Mouse (Mus musculus) liver, postnatal 0 days (tissue): ENCODE data around the gene Pcdh8. TPM values are rescaled to one million over a fixed set of nuclear protein-coding genes. Genes with fewer than 3 reads are reported as not detected.

Source experiments
- ATAC-seq: fragments of 200-750 bp; cut with Nextera tagmentation; 2 replicates; pipeline ENCODE4 v1.8.0; 2017; ENCODE audit warnings: mild to moderate bottlenecking, moderate library complexity
- DNase-seq: peaks from one replicate; pipeline ENCODE4 v3.0.0-alpha.2; 2016
- H3K27ac ChIP-seq: fragments of 300-500 bp; sonication (generic); 2 replicates; pipeline ENCODE4 v1.5.1; 2014; ENCODE audit warnings: antibody characterized with exemption, moderate library complexity, mild to moderate bottlenecking, low read depth
- H3K27me3 ChIP-seq: fragments of 300-500 bp; sonication (generic); 2 replicates; pipeline ENCODE4 v1.6.1; 2014; ENCODE audit warnings: low read length, control low read depth, mixed read lengths; ENCODE audit not compliant: insufficient read depth
- H3K36me3 ChIP-seq: fragments of 300-500 bp; sonication (generic); replicated peaks from 2 replicates; pipeline ENCODE4 v1.6.1; 2014; ENCODE audit warnings: mild to moderate bottlenecking, control low read depth, low read length, moderate library complexity, mixed read lengths; ENCODE audit not compliant: insufficient read depth
- H3K4me1 ChIP-seq: fragments of 300-500 bp; sonication (generic); 2 replicates; pipeline ENCODE4 v1.6.1; 2014; ENCODE audit warnings: antibody characterized with exemption, mild to moderate bottlenecking, control low read depth; ENCODE audit not compliant: insufficient read depth
- H3K4me2 ChIP-seq: fragments of 300-500 bp; sonication (generic); 2 replicates; pipeline ENCODE4 v1.6.1; 2014; ENCODE audit warnings: low read depth, mild to moderate bottlenecking, low read length, moderate library complexity, mixed read lengths
- H3K4me3 ChIP-seq: fragments of 300-500 bp; sonication (generic); 2 replicates; pipeline ENCODE4 v1.5.1; 2014; ENCODE audit warnings: low read depth, low read length
- H3K9ac ChIP-seq: fragments of 300-500 bp; sonication (generic); replicated peaks from 2 replicates; pipeline ENCODE4 v1.6.1; 2014; ENCODE audit warnings: mild to moderate bottlenecking, moderate library complexity
- H3K9me3 ChIP-seq: fragments of 300-500 bp; sonication (generic); 2 replicates; pipeline ENCODE4 v1.6.1; 2016; ENCODE audit warnings: mild to moderate bottlenecking, control low read depth, low read length, mixed read lengths
- CTCF ChIP-seq: sonication (generic); IDR thresholded peaks from 2 replicates; pipeline ENCODE4 v1.5.1; 2016; ENCODE audit warnings: antibody characterized with exemption, low read depth
- EP300 ChIP-seq: IDR thresholded peaks from 2 replicates; pipeline ENCODE4 v1.6.1; 2016; ENCODE audit warnings: antibody characterized with exemption, low read depth, mild to moderate bottlenecking
- WGBS: fragments of 180-500 bp; shearing (Covaris S2); extraction: QIAGEN DNeasy Blood & Tissue Kit; methylation state at CpG from one replicate; pipeline ENCODE4 v1.1.7; 2014; ENCODE audit not compliant: insufficient replicate concordance; 5-methylcytosine and 5-hydroxymethylcytosine counted together
- polyA plus RNA-seq: library from polyadenylated mRNA; unstranded; fragments of >200 nt; fragmentation: Nextera tagmentation; extraction: Ambion mirVana; gene quantifications from 2 replicates; pipeline ENCODE4 v1.2.1, GENCODE M21; 2015

Pcdh8 gene
- polyA plus RNA-seq, 1 experiment from 2014 or later: not detected

DNA sequence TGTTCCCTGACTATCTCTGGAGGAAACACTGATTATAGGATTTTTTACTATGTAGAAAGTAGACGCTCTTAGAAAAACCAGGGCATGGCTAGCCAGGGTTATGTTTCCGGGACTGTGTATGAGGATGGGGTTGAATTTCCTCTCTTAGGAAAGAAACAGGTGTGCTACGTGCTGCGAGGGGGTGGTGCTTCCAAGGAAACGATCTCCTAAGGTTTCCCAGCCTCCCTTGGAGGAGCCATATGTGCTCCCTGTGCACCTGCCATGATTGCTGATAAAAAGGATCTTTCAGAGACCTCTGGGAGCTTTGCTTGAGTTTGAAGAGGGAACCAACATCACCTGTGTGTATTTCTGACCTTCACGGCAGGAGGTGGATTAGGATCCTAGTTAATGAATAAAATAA is 16.8 kb upstream of the Pcdh8 start:
- TF ChIP-seq CTCF: no peak
- no peak for TF ChIP-seq EP300
- H3K4me2 ChIP-seq: no peak overlapping the region
- ATAC-seq (no peak), DNase-seq (no peak)
- 82% methylated on average over 6 of the region's 6 CpGs for WGBS
- H3K4me3 ChIP-seq: no peak overlapping the region
- no peaks in the 10 kb centered on the region for H3K9me3 ChIP-seq
- no peaks in the 10 kb centered on the region for H3K36me3 ChIP-seq
- H3K27ac ChIP-seq: no peak overlapping the region
- H3K27me3 ChIP-seq: no peaks in the 10 kb centered on the region
- H3K9ac ChIP-seq: no peak overlapping the region
- H3K4me1 ChIP-seq: no peaks in the 10 kb centered on the region

DNA sequence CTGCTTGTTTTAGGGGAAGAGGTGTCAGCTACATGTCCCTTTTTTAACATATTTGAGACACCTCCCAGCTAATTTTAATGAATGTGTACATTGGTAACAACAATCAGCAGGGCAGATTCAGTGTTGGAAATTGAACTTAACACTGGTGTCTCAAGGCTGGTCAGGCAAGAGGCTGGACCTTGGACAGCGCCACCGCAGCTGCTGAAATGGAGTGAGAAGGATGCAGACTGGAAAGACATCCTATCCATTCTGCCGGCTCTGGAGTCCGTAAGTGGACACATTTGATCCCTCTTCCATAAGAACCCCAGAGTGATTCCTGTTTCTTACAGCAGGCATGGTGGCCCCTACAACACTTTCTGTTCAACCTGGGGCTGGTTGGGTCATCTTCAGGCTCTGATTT is 14.3 kb upstream of the Pcdh8 start:
- no peak for DNase-seq
- Histone ChIP-seq H3K4me3 (no peak overlapping the region), H3K9me3 (no peaks in the 10 kb centered on the region), H3K4me2 (no peak overlapping the region), H3K27me3 (no peaks in the 10 kb centered on the region), H3K9ac (no peak overlapping the region), H3K27ac (no peak overlapping the region), H3K36me3 (no peaks in the 10 kb centered on the region), H3K4me1 (no peaks in the 10 kb centered on the region)
- ATAC-seq: no peak
- WGBS: 31% methylated on average over 4 of the region's 4 CpGs
- no peak for TF ChIP-seq EP300
- no peak for TF ChIP-seq CTCF

DNA sequence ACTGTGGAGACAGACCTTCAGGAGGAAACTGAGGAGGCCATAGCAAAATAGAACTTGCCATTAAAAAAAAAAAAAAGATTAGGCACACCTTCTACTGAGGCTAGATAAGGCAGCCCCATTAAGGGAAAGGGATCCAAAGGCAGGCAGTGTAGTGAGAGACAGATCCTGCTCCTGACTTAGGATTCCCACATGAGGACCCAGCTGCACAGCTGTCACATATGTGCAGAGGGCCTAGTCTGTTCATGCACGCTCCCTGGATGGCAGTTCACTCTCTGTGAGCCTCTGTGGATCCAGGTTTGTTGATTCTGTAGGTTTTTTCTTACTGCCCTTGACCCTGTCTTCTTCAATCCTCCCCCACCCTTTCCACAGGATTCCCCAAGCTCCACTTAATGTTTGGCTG is 9.8 kb upstream of the Pcdh8 start:
- DNase-seq (no peak), ATAC-seq (no peak)
- TF ChIP-seq EP300 (no peak), CTCF (no peak)
- H3K4me1 ChIP-seq: no peaks in the 10 kb centered on the region
- H3K9ac ChIP-seq: no peak overlapping the region
- 50% methylated on average over 1 of the region's 1 CpGs for WGBS
- no peak overlapping the region for H3K4me3 ChIP-seq
- H3K27ac ChIP-seq: no peak overlapping the region
- H3K36me3 ChIP-seq: no peaks in the 10 kb centered on the region
- no peak overlapping the region for H3K4me2 ChIP-seq
- no peaks in the 10 kb centered on the region; the same call in 1 of the 2 replicates for H3K27me3 ChIP-seq
- no peaks in the 10 kb centered on the region for H3K9me3 ChIP-seq

DNA sequence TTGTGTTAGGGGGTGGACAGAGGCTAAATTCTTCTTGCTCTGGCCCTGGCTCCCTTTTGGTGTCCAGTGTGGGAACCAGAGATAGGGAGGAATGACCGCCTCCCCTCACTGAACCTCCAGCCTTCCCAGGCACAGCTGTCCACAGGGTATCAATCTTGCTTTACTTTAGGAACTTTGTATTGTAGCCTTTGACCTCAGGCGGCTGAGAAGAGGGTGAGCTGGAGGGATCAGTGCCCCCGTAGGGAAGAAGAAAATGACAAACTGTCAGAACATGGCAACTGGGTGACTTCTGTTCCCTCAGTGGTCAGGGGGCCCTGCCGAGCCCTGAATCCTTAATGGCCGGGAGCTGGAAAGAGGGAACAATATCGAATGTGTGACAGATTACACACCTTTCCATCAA is 9.2 kb upstream of the Pcdh8 start:
- Histone ChIP-seq H3K27me3 (no peaks in the 10 kb centered on the region; the same call in 1 of the 2 replicates), H3K9me3 (no peaks in the 10 kb centered on the region), H3K4me1 (no peaks in the 10 kb centered on the region), H3K27ac (no peak overlapping the region), H3K36me3 (no peaks in the 10 kb centered on the region), H3K4me3 (no peak overlapping the region), H3K9ac (no peak overlapping the region), H3K4me2 (no peak overlapping the region)
- 37% methylated on average over 6 of the region's 6 CpGs for WGBS
- TF ChIP-seq CTCF: no peak
- TF ChIP-seq EP300: no peak
- DNase-seq (no peak), ATAC-seq (no peak)

GRCm38 (mm10) chr14:79779841-79780240 is 8.7 kb upstream of the Pcdh8 start:
- no peak overlapping the region for H3K4me3 ChIP-seq
- H3K4me1 ChIP-seq: no peaks in the 10 kb centered on the region
- DNase-seq (no peak), ATAC-seq (no peak)
- no peak overlapping the region for H3K27ac ChIP-seq
- peaks cover 2% of the 10 kb centered on the region for H3K27me3 ChIP-seq
- no peak overlapping the region for H3K4me2 ChIP-seq
- 50% methylated on average over 4 of the region's 4 CpGs for WGBS
- no peaks in the 10 kb centered on the region for H3K9me3 ChIP-seq
- no peak for TF ChIP-seq EP300
- no peak for TF ChIP-seq CTCF
- H3K9ac ChIP-seq: no peak overlapping the region
- no peaks in the 10 kb centered on the region for H3K36me3 ChIP-seq

DNA sequence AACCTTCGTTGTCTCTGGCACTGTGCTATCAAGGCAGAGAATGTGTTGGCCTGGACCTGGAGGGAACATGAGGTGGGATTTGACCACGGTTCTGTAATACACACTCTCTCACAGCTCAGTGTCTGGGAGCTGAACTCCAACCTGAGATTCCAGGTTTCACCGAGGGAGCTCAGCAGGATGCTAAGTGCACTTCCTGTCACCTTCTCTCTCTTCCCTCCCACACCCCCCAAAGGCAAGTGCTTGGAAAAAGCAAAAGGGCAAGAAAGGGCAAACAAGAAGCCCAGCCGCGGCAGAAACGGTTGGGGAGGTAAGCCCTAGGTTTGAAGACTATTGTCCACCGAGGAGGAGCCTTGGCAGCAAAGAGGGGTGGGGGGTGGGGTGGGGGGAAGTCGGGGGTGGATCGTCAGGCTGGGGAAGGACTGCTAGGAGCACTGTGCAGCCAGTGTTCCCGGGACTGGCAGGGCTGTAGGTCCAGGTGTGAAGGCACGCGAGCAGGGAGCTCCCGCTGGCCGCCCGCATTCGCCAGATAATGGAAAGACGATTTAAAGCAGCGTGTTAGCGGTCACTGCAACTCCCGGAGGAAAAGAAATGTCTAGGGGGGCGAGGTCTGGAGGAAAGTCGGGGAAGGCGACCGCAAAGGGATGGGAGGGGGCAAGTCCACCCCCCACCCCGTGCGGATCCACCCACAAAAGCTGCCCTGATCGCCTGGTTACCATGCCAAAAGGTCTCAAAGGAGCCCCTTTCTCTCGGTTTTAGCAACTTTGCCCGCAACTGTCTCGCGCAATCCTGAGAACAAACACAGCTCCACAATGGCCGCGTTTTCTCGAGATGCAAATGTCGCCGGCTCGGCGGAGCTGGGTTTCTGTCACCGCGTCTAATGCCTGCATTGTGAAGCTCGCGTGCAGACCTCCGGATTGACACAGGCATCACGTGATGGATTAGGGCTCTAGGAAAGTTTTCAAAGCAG is 2.6 kb upstream of the Pcdh8 start:
- Histone ChIP-seq H3K4me1 (0 out of 2 replicates have a peak, but pooled peaks cover 3% of the 10 kb centered on the region), H3K36me3 (no peaks in the 10 kb centered on the region), H3K27ac (no peak overlapping the region), H3K4me2 (no peak overlapping the region), H3K27me3 (peaks cover 64% of the 10 kb centered on the region), H3K4me3 (no peak overlapping the region), H3K9ac (no peak overlapping the region), H3K9me3 (no peaks in the 10 kb centered on the region)
- WGBS: 2% methylated on average over 43 of the region's 44 CpGs
- ATAC-seq (no peak), DNase-seq (no peak)
- TF ChIP-seq EP300: no peak
- TF ChIP-seq CTCF: no peak
